ENCODE assay signal across 27 mouse cellular contexts in the genomic region with DNA sequence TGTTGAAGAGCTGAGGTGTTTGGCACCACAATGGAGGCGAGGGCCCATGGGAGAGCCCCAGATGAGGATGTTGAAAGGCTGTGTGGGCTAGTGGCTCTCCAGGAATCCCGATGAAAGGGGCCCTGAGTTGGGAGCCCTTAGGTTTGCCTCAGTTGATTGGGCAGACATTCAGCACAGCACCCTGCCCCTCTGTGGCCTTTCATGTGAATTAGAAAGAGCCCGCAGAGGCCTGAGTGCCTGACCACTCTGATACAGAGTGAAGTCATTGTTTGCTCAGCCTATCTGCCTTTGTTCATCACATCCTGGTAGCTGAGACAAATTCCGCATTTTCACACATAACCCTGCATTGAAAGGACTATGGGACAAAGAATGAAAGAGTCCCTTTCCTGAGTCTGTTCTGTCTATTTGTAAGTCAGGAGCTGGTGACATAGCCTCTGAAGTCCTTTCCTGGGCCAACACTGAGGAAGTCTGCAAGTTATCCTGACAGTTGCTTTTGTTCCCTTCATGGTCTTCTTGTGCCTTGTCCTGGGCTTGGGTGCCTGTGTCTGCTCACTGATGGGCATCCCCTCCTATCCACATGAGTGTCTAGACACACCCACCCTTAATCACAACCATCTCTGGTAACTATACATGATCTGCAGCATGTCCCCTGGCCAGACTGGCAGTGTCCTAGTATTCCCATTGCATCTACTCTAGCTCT. TPM values are rescaled to one million over a fixed set of nuclear protein-coding genes. Genes with fewer than 3 reads are reported as not detected.
DNase-seq lines count a peak whose midpoint lies in the region; ATAC-seq and TF ChIP-seq lines count a peak whose summit lies in the region.
"Had no signal": no experiment of that assay in that cellular context is flagged by ENCODE, and none has a peak within 500 bp of the region (broad histone marks: within the 10 kb centered on the region; RNA-seq: fewer than 3 reads in every experiment).

No protein-coding gene starts in this region.

- WGBS in heart, embryonic 11.5 days (ENCODE audit: insufficient replicate concordance) = 67% methylated on average over 4 of the region's 4 CpGs
- WGBS in heart, embryonic 15.5 days = 61% methylated on average over 4 of the region's 4 CpGs
- 57% methylated on average over 4 of the region's 4 CpGs for WGBS in liver, postnatal 0 days (ENCODE audit: insufficient replicate concordance)
- WGBS in liver, embryonic 11.5 days = 61% methylated on average over 4 of the region's 4 CpGs
- 69% methylated on average over 4 of the region's 4 CpGs for WGBS in stomach, embryonic 15.5 days

- H3K27ac ChIP-seq in heart, embryonic 11.5 days (ENCODE audit: low read depth, low read length) = peak overlapping the region; percentile 50; the same call in 1 of the 2 replicates
- H3K27ac ChIP-seq in heart, embryonic 15.5 days = peak overlapping the region; percentile 61
- H3K27ac ChIP-seq in liver, postnatal 0 days (ENCODE audit: low read depth) = no peak overlapping the region
- H3K27ac ChIP-seq in liver, embryonic 11.5 days (ENCODE audit: low read depth, low read length) = no peak overlapping the region
- 0 out of 2 replicates have a peak overlapping the region, but pooled peaks have one; percentile 24 for H3K27ac ChIP-seq in stomach, embryonic 15.5 days
- H3K27ac ChIP-seq: embryonic facial prominence, embryonic 15.5 days; forebrain, embryonic 15.5 days; hindbrain, embryonic 14.5 days; kidney, embryonic 15.5 days had no signal

- H3K4me2 ChIP-seq in heart, embryonic 11.5 days = no peak overlapping the region
- no peak overlapping the region for H3K4me2 ChIP-seq in heart, embryonic 15.5 days
- H3K4me2 ChIP-seq in liver, postnatal 0 days (ENCODE audit: low read depth, low read length) = no peak overlapping the region
- H3K4me2 ChIP-seq in liver, embryonic 11.5 days = no peak overlapping the region
- no peak overlapping the region for H3K4me2 ChIP-seq in stomach, embryonic 15.5 days
- H3K4me2 ChIP-seq: embryonic facial prominence, embryonic 15.5 days; forebrain, embryonic 15.5 days; hindbrain, embryonic 14.5 days; kidney, embryonic 15.5 days had no signal

- TF ChIP-seq CTCF in liver, postnatal 0 days (IDR thresholded peaks at IDR 0.05; ENCODE audit: low read depth) = no peak

- TF ChIP-seq EP300 in liver, postnatal 0 days (IDR thresholded peaks at IDR 0.05; ENCODE audit: low read depth) = no peak

- no peaks in the 10 kb centered on the region for H3K9me3 ChIP-seq in heart, embryonic 11.5 days (replicated peaks; ENCODE audit: control insufficient read depth, low read length)
- no peaks in the 10 kb centered on the region for H3K9me3 ChIP-seq in heart, embryonic 15.5 days (replicated peaks)
- no peaks in the 10 kb centered on the region for H3K9me3 ChIP-seq in liver, postnatal 0 days (ENCODE audit: low read length)
- H3K9me3 ChIP-seq in liver, embryonic 11.5 days (ENCODE audit: control insufficient read depth, low read length) = no peaks in the 10 kb centered on the region
- H3K9me3 ChIP-seq in stomach, embryonic 15.5 days = no peaks in the 10 kb centered on the region
- H3K9me3 ChIP-seq: embryonic facial prominence, embryonic 15.5 days; forebrain, embryonic 15.5 days; kidney, embryonic 15.5 days had no signal

- H3K36me3 ChIP-seq in heart, embryonic 11.5 days (ENCODE audit: control insufficient read depth, insufficient read depth, low read length) = no peaks in the 10 kb centered on the region
- no peaks in the 10 kb centered on the region for H3K36me3 ChIP-seq in heart, embryonic 15.5 days
- H3K36me3 ChIP-seq in liver, postnatal 0 days (replicated peaks; ENCODE audit: insufficient read depth, low read length) = no peaks in the 10 kb centered on the region
- no peaks in the 10 kb centered on the region for H3K36me3 ChIP-seq in liver, embryonic 11.5 days (ENCODE audit: control insufficient read depth, insufficient read depth, low read length)
- no peaks in the 10 kb centered on the region for H3K36me3 ChIP-seq in stomach, embryonic 15.5 days
- H3K36me3 ChIP-seq: embryonic facial prominence, embryonic 15.5 days; forebrain, embryonic 15.5 days; kidney, embryonic 15.5 days had no signal

- H3K9ac ChIP-seq in heart, embryonic 11.5 days (ENCODE audit: low read depth, low read length) = no peak overlapping the region
- H3K9ac ChIP-seq in heart, embryonic 15.5 days = no peak overlapping the region
- H3K9ac ChIP-seq in liver, postnatal 0 days (replicated peaks) = no peak overlapping the region
- no peak overlapping the region for H3K9ac ChIP-seq in liver, embryonic 11.5 days (ENCODE audit: low read depth, low read length)
- no peak overlapping the region for H3K9ac ChIP-seq in stomach, embryonic 15.5 days
- H3K9ac ChIP-seq: embryonic facial prominence, embryonic 15.5 days; forebrain, embryonic 15.5 days; hindbrain, embryonic 14.5 days; kidney, embryonic 15.5 days had no signal

- ATAC-seq in heart, embryonic 11.5 days (replicated peaks; ENCODE audit: insufficient number of reproducible peaks, low FRiP score, low TSS enrichment) = peak; percentile 63; the same call in 1 of the 2 replicates
- ATAC-seq in heart, embryonic 15.5 days (replicated peaks; ENCODE audit: insufficient number of reproducible peaks, insufficient read depth, low FRiP score, low read depth) = peak; percentile 67; the same call in 1 of the 2 replicates
- no peak for ATAC-seq in liver, postnatal 0 days
- ATAC-seq in liver, embryonic 11.5 days (replicated peaks; ENCODE audit: low FRiP score) = no peak
- ATAC-seq in stomach, embryonic 15.5 days (ENCODE audit: insufficient read depth, low FRiP score, low read depth) = peak; percentile 40; the same call in 1 of the 2 replicates
- ATAC-seq: activated CD4-positive, CD25-positive, alpha-beta regulatory T cell, adult 4 months; forebrain, embryonic 15.5 days; intestine, embryonic 16.5 days; Patski had no signal

- peaks cover 3% of the 10 kb centered on the region; the same call in 1 of the 2 replicates for H3K4me1 ChIP-seq in heart, embryonic 11.5 days (ENCODE audit: control insufficient read depth, insufficient read depth, low read length)
- peaks cover 4% of the 10 kb centered on the region; the same call in 1 of the 2 replicates for H3K4me1 ChIP-seq in heart, embryonic 15.5 days (replicated peaks)
- no peaks in the 10 kb centered on the region for H3K4me1 ChIP-seq in liver, postnatal 0 days (ENCODE audit: insufficient read depth)
- no peaks in the 10 kb centered on the region for H3K4me1 ChIP-seq in liver, embryonic 11.5 days (replicated peaks; ENCODE audit: control insufficient read depth, insufficient read depth, low read length)
- no peaks in the 10 kb centered on the region for H3K4me1 ChIP-seq in stomach, embryonic 15.5 days
- H3K4me1 ChIP-seq: forebrain, embryonic 15.5 days; kidney, embryonic 15.5 days had no signal

- no peaks in the 10 kb centered on the region for H3K27me3 ChIP-seq in heart, embryonic 11.5 days (ENCODE audit: control insufficient read depth, insufficient read depth, low read length)
- H3K27me3 ChIP-seq in heart, embryonic 15.5 days = no peaks in the 10 kb centered on the region
- H3K27me3 ChIP-seq in liver, postnatal 0 days (ENCODE audit: insufficient read depth, low read length) = no peaks in the 10 kb centered on the region
- no peaks in the 10 kb centered on the region for H3K27me3 ChIP-seq in liver, embryonic 11.5 days (replicated peaks; ENCODE audit: control insufficient read depth, insufficient read depth, low read length)
- no peaks in the 10 kb centered on the region for H3K27me3 ChIP-seq in stomach, embryonic 15.5 days (replicated peaks)
- H3K27me3 ChIP-seq: embryonic facial prominence, embryonic 15.5 days; forebrain, embryonic 15.5 days; kidney, embryonic 15.5 days had no signal

- no peak overlapping the region for H3K4me3 ChIP-seq in heart, embryonic 11.5 days (ENCODE audit: low read depth, low read length)
- no peak overlapping the region for H3K4me3 ChIP-seq in heart, embryonic 15.5 days
- no peak overlapping the region for H3K4me3 ChIP-seq in liver, postnatal 0 days (ENCODE audit: low read depth, low read length)
- no peak overlapping the region for H3K4me3 ChIP-seq in liver, embryonic 11.5 days (ENCODE audit: low read depth, low read length)
- H3K4me3 ChIP-seq in stomach, embryonic 15.5 days (replicated peaks) = no peak overlapping the region
- H3K4me3 ChIP-seq: embryonic facial prominence, embryonic 15.5 days; erythroblast, embryonic 14.5 days; forebrain, embryonic 15.5 days; kidney, embryonic 15.5 days had no signal

- DNase-seq in heart, postnatal 25 days (ENCODE audit: low spot score) = no peak
- DNase-seq in heart, adult 9 months (ENCODE audit: low spot score in 2 of 2) = no peak
- peak; percentile 4 for DNase-seq in liver, postnatal 0 days
- no peak for DNase-seq in liver, embryonic 11.5 days (ENCODE audit: low spot score)
- no peak for DNase-seq in thymus, postnatal 36 days
- DNase-seq: adrenal gland, postnatal 14 days; cerebellum, adult 18-20 months; cerebellum, adult 9-11 months; cerebellum, postnatal 36 days; gastrocnemius, postnatal 36 days; kidney, adult 2 months had no signal

- intact Hi-C loops in heart, postnatal 25 days (cut with DNase I) = no loop called here

RNA-seq across cellular contexts. Expression of a gene that starts 25.5 kb away (rescaled TPM):
- 20.9 and 22.2 TPM in 2 replicates for polyA plus RNA-seq in heart, embryonic 11.5 days (2014; fragmentation: Nextera tagmentation; extraction: Ambion mirVana)
- 10 to 100 TPM; 35.3 to 44.3 TPM for total RNA-seq in heart, postnatal 25 days (2021)
- 37.8 and 42.0 TPM in 2 replicates for polyA plus RNA-seq in heart, embryonic 15.5 days (2015; fragmentation: Nextera tagmentation; extraction: Ambion mirVana)
- polyA plus RNA-seq in liver, postnatal 0 days (2015; fragmentation: Nextera tagmentation; extraction: Ambion mirVana) = 27.4 and 31.3 TPM in 2 replicates
- polyA plus RNA-seq in liver, embryonic 11.5 days (2014; fragmentation: Nextera tagmentation; extraction: Ambion mirVana) = 42.1 and 45.2 TPM in 2 replicates
- 52.4 and 56.4 TPM in 2 replicates for polyA plus RNA-seq in stomach, embryonic 15.5 days (2015; fragmentation: Nextera tagmentation; extraction: Ambion mirVana)
- total RNA-seq: CH12.LX; hematopoietic stem cell, adult 5-6 weeks had no signal
- polyA plus RNA-seq: activated CD4-positive, CD25-positive, alpha-beta regulatory T cell, adult 4 months had no signal

RNA-seq across cellular contexts. Expression of a gene that starts 41.6 kb away (rescaled TPM):
- 0.27 TPM in 1 of 2 replicates, not detected in the other for polyA plus RNA-seq in heart, embryonic 11.5 days (2014; fragmentation: Nextera tagmentation; extraction: Ambion mirVana)
- total RNA-seq in heart, postnatal 25 days (2021) = not detected
- 0.34 and 1.2 TPM in 2 replicates for polyA plus RNA-seq in heart, embryonic 15.5 days (2015; fragmentation: Nextera tagmentation; extraction: Ambion mirVana)
- polyA plus RNA-seq in liver, postnatal 0 days (2015; fragmentation: Nextera tagmentation; extraction: Ambion mirVana) = 1,301 and 1,767 TPM in 2 replicates
- polyA plus RNA-seq in liver, embryonic 11.5 days (2014; fragmentation: Nextera tagmentation; extraction: Ambion mirVana) = 48.2 and 49.9 TPM in 2 replicates
- 4.2 and 8.7 TPM in 2 replicates for polyA plus RNA-seq in stomach, embryonic 15.5 days (2015; fragmentation: Nextera tagmentation; extraction: Ambion mirVana)
- total RNA-seq: adrenal gland, adult 18-20 months; CH12.LX; gastrocnemius, adult 8-10 months; gastrocnemius, postnatal 36 days; hematopoietic stem cell, adult 5-6 weeks had no signal
- polyA plus RNA-seq: activated CD4-positive, CD25-positive, alpha-beta regulatory T cell, adult 4 months; hindbrain, embryonic 14.5 days had no signal

RNA-seq across cellular contexts. Expression of a gene that starts 50.8 kb away (rescaled TPM):
- polyA plus RNA-seq in heart, embryonic 11.5 days (2014; fragmentation: Nextera tagmentation; extraction: Ambion mirVana) = not detected in 2 replicates
- not detected for total RNA-seq in heart, postnatal 25 days (2021)
- polyA plus RNA-seq in heart, embryonic 15.5 days (2015; fragmentation: Nextera tagmentation; extraction: Ambion mirVana) = not detected in 2 replicates
- polyA plus RNA-seq in liver, postnatal 0 days (2015; fragmentation: Nextera tagmentation; extraction: Ambion mirVana) = 0.11 TPM in 2 replicates
- not detected in 2 replicates for polyA plus RNA-seq in liver, embryonic 11.5 days (2014; fragmentation: Nextera tagmentation; extraction: Ambion mirVana)
- not detected in 2 replicates for polyA plus RNA-seq in stomach, embryonic 15.5 days (2015; fragmentation: Nextera tagmentation; extraction: Ambion mirVana)
- total RNA-seq: adrenal gland, adult 18-20 months; adrenal gland, postnatal 14 days; CH12.LX; gastrocnemius, adult 8-10 months; gastrocnemius, postnatal 36 days; hematopoietic stem cell, adult 5-6 weeks had no signal
- polyA plus RNA-seq: activated CD4-positive, CD25-positive, alpha-beta regulatory T cell, adult 4 months; embryonic facial prominence, embryonic 15.5 days; erythroblast, embryonic 14.5 days; forebrain, embryonic 11.5 days; forebrain, embryonic 15.5 days; hindbrain, embryonic 14.5 days; intestine, embryonic 16.5 days; kidney, adult 2 months; kidney, embryonic 15.5 days; Patski had no signal

Comparison
In these comparisons a context has a peak if more than half of its experiments do, and no peak if none do; other contexts are left out.
1. RNA of a gene that starts 41.6 kb away (polyA plus RNA-seq): 1,301 to 1,767 TPM in liver, postnatal 0 days; 48.2 to 49.9 TPM in liver, embryonic 11.5 days, 4.2 to 8.7 TPM in stomach, embryonic 15.5 days, 0.34 to 1.2 TPM in heart, embryonic 15.5 days and 0.27 TPM in heart, embryonic 11.5 days; every median in the first group is over 10 times any median in the second.
2. ATAC-seq: peak in heart, embryonic 11.5 days (single experiment), heart, embryonic 15.5 days (single experiment) and stomach, embryonic 15.5 days (single experiment); none in liver, postnatal 0 days (single experiment) and liver, embryonic 11.5 days (single experiment).
3. H3K27ac ChIP-seq: peak in heart, embryonic 11.5 days (single experiment), heart, embryonic 15.5 days (single experiment) and stomach, embryonic 15.5 days (single experiment); none in liver, postnatal 0 days (single experiment) and liver, embryonic 11.5 days (single experiment).